Mouse (Mus musculus) myocyte (in vitro differentiated cells): ENCODE data around the gene Sirt6. TPM values are rescaled to one million over a fixed set of nuclear protein-coding genes. Genes with fewer than 3 reads are reported as not detected.

Experiments used
- H3K27me3 ChIP-seq: one replicate; pipeline ENCODE4 v1.6.1; 2011; ENCODE audit not compliant: control insufficient read depth, insufficient read depth, insufficient read length
- H3K36me3 ChIP-seq: one replicate; pipeline ENCODE4 v1.6.1; 2011; ENCODE audit not compliant: control insufficient read depth, insufficient read depth
- H3K4me2 ChIP-seq: one replicate; pipeline ENCODE4 v1.6.1; 2011; ENCODE audit warnings: low read depth, control low read depth
- H3K4me3 ChIP-seq: one replicate; pipeline ENCODE4 v1.5.1; 2011; ENCODE audit warnings: mild to moderate bottlenecking, control low read depth, moderate library complexity
- H3K79me2 ChIP-seq: one replicate; pipeline ENCODE4 v1.6.1; 2011; ENCODE audit not compliant: control insufficient read depth, insufficient read depth
- H3ac ChIP-seq: one replicate; pipeline ENCODE4 v1.6.1; 2011; ENCODE audit not compliant: control insufficient read depth, insufficient read length
- E2F4 ChIP-seq: IDR thresholded peaks from one replicate; pipeline ENCODE4 v1.6.1; 2011; ENCODE audit warnings: mild to moderate bottlenecking, control low read depth, moderate library complexity; ENCODE audit not compliant: insufficient read depth
- MYOG ChIP-seq, 3 experiments: IDR thresholded peaks; one replicate each; pipeline ENCODE4 v1.6.1; 2011; ENCODE audit warnings: control low read depth in 2 of 3, low read depth in 2 of 3, mild to moderate bottlenecking in 2 of 3; ENCODE audit not compliant: insufficient read length in 2 of 3, control insufficient read depth in 1 of 3, insufficient read depth in 1 of 3
- POLR2A ChIP-seq: IDR thresholded peaks from one replicate; pipeline ENCODE4 v1.6.1; 2011; ENCODE audit warnings: low read depth, mild to moderate bottlenecking, control low read depth, moderate library complexity; ENCODE audit not compliant: insufficient read length
- REST ChIP-seq: IDR thresholded peaks from one replicate; pipeline ENCODE4 v1.6.1; 2011; ENCODE audit warnings: mild to moderate bottlenecking, control low read depth, moderate library complexity; ENCODE audit not compliant: insufficient read depth, insufficient read length
- SRF ChIP-seq: IDR thresholded peaks from one replicate; pipeline ENCODE4 v1.6.1; 2011; ENCODE audit warnings: low read depth; ENCODE audit not compliant: control insufficient read depth, insufficient read length
- USF1 ChIP-seq: IDR thresholded peaks from one replicate; pipeline ENCODE4 v1.6.1; 2011; ENCODE audit warnings: low read depth, mild to moderate bottlenecking, control low read depth, moderate library complexity
- polyA plus RNA-seq: library from polyadenylated mRNA; unstranded; fragments of >200 nt; fragmentation: generic; extraction: Trizol; gene quantifications from one replicate; pipeline ENCODE4 v1.2.1, GENCODE M21; 2012; ENCODE audit warnings: missing spikeins

Gene Sirt6
- polyA plus RNA-seq, 1 experiment: 28.0 TPM

DNA sequence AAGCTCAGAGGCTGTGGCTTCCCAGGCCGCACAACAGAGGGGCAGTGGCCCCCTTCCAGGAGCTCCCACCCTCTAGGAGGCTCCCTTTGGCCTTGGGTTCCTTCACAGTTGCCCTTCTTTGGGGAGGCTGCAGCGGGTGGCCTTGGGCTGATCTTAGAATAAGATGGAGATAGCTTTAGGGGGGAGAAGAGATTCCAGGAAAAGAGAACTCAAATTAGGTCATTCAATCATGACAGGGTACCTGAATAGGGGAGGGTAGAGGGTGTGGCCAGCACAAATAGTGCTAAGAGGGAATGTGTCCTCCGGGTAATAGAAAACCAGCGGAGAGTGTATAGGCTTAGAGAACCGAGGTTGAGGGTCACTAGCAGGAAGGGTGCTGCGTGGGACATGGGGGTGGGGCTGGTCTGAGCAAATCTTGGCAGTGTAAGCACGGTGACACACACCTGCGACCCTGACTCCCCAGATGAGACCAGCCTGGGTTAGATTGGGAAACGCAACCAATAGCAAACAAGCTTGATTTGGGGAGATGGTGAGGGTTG is 55.4 kb downstream of the Sirt6 start:
- H3ac ChIP-seq: no peak overlapping the region
- no peak for TF ChIP-seq SRF
- no peak for TF ChIP-seq MYOG (IDR thresholded peaks at IDR 0.05; ENCODE audit: control insufficient read depth in 1 of 3, insufficient read depth in 1 of 3, insufficient read length in 2 of 3, low read depth in 2 of 3)
- no peak for TF ChIP-seq E2F4
- no peak for TF ChIP-seq USF1
- TF ChIP-seq POLR2A: no peak
- no peak for TF ChIP-seq REST
- H3K27me3 ChIP-seq: no peaks in the 10 kb centered on the region
- H3K36me3 ChIP-seq: no peaks in the 10 kb centered on the region
- H3K4me2 ChIP-seq: peak overlapping the region; percentile 100
- H3K79me2 ChIP-seq: no peaks in the 10 kb centered on the region
- H3K4me3 ChIP-seq: peak overlapping the region; percentile 32

Other genes starting within 250 kb of the Sirt6 start
- gene Fzr1, start 249.3 kb downstream of the Sirt6 start, polyA plus RNA-seq: 42.0 TPM
- gene Dohh, start 243.4 kb downstream of the Sirt6 start, polyA plus RNA-seq: 103 TPM
- gene Gm48551, start 243.3 kb downstream of the Sirt6 start, polyA plus RNA-seq: 1.7 TPM
- 0.73 TPM for gene Gm48552, start 238.8 kb downstream of the Sirt6 start, polyA plus RNA-seq
- 0.30 TPM for gene Smim24, start 234.7 kb downstream of the Sirt6 start, polyA plus RNA-seq
- 115 TPM for gene Nfic, start 172.2 kb downstream of the Sirt6 start, polyA plus RNA-seq
- gene Celf5, start 145.1 kb downstream of the Sirt6 start, polyA plus RNA-seq: 0.37 TPM
- gene Ncln, start 131.4 kb downstream of the Sirt6 start, polyA plus RNA-seq: 153 TPM
- gene S1pr4, start 127.7 kb downstream of the Sirt6 start, polyA plus RNA-seq: not detected
- not detected for gene Gna15, start 103.6 kb downstream of the Sirt6 start, polyA plus RNA-seq
- gene Gna11, start 82.6 kb downstream of the Sirt6 start, polyA plus RNA-seq: 58.2 TPM
- gene Aes, start 68.3 kb downstream of the Sirt6 start, polyA plus RNA-seq: 639 TPM
- gene Tle2, start 53.2 kb downstream of the Sirt6 start, polyA plus RNA-seq: 11.3 TPM
- gene Tle6, start 26.7 kb downstream of the Sirt6 start, polyA plus RNA-seq: 15.3 TPM
- gene BC025920, start 21.5 kb downstream of the Sirt6 start, polyA plus RNA-seq: 0.78 TPM
- gene Ankrd24, start 743 bp upstream of the Sirt6 start, polyA plus RNA-seq: 11.8 TPM
- 0.59 TPM for gene Gm10778, start 21.3 kb upstream of the Sirt6 start, polyA plus RNA-seq
- 1.1 TPM for gene Zfp433, start 77.0 kb upstream of the Sirt6 start, polyA plus RNA-seq
- 0.89 TPM for gene Gm3055, start 143.4 kb upstream of the Sirt6 start, polyA plus RNA-seq
- 0.19 TPM for gene Gm4767, start 184.4 kb upstream of the Sirt6 start, polyA plus RNA-seq
- not detected for gene Gm32687, start 236.1 kb upstream of the Sirt6 start, polyA plus RNA-seq